Mouse (Mus musculus) ES-E14 (cell line): Measurements from ENCODE around the gene C1qtnf6. TPM values are rescaled to one million over a fixed set of nuclear protein-coding genes. Genes with fewer than 3 reads are reported as not detected.
A peak's percentile ranks its signal among the peaks of the same experiment; 100 is the strongest.

Experiments
- DNase-seq: peaks from one replicate; pipeline ENCODE4 v3.0.0-alpha.2; 2013; ENCODE audit warnings: low read depth, low spot score
- H3K27ac ChIP-seq: 2 replicates; pipeline ENCODE4 v1.5.1; 2012; ENCODE audit warnings: low read depth, mild to moderate bottlenecking, low read length, moderate library complexity, mixed read lengths; ENCODE audit not compliant: poor library complexity, insufficient read depth, severe bottlenecking
- H3K36me3 ChIP-seq: 2 replicates; pipeline ENCODE4 v1.6.1; 2012; ENCODE audit warnings: mild to moderate bottlenecking, low read length, moderate library complexity, mixed read lengths; ENCODE audit not compliant: control insufficient read depth, poor library complexity, insufficient read depth, severe bottlenecking
- H3K4me1 ChIP-seq, 2 experiments: fragments of 150-350 bp in 1 of 2; sonication (generic) in 1 of 2; 2 replicates each; pipeline ENCODE4 v1.6.1; 2012; ENCODE audit warnings: low read length in 2 of 2, mild to moderate bottlenecking in 1 of 2, mixed read lengths in 1 of 2; ENCODE audit not compliant: control insufficient read depth in 2 of 2, insufficient read depth in 2 of 2, poor library complexity in 1 of 2
- H3K4me3 ChIP-seq, 2 experiments: fragments of 150-350 bp in 1 of 2; sonication (generic) in 1 of 2; 2 replicates each; pipeline ENCODE4 v1.5.1; 2012; ENCODE audit warnings: low read length in 2 of 2, low read depth in 1 of 2, mild to moderate bottlenecking in 1 of 2, mixed read lengths in 1 of 2; ENCODE audit not compliant: insufficient read depth in 1 of 2, poor library complexity in 1 of 2, severe bottlenecking in 1 of 2
- H3K9ac ChIP-seq: 2 replicates; pipeline ENCODE4 v1.6.1; 2012; ENCODE audit warnings: low read depth, mild to moderate bottlenecking, low read length, mixed read lengths; ENCODE audit not compliant: poor library complexity, insufficient read depth, severe bottlenecking
- H3K9me3 ChIP-seq: fragments of 150-350 bp; sonication (generic); 2 replicates; pipeline ENCODE4 v1.6.1; 2012; ENCODE audit warnings: low read depth, mild to moderate bottlenecking, low read length; ENCODE audit not compliant: control insufficient read depth, insufficient read depth
- CHD2 ChIP-seq: IDR thresholded peaks from 2 replicates; pipeline ENCODE4 v1.6.1; 2014; ENCODE audit warnings: mild to moderate bottlenecking, low read depth, low read length, inconsistent platforms
- HCFC1 ChIP-seq: IDR thresholded peaks from 2 replicates; pipeline ENCODE4 v1.6.1; 2012; ENCODE audit warnings: low read length, inconsistent platforms, borderline replicate concordance; ENCODE audit not compliant: insufficient read depth
- MAFK ChIP-seq: IDR thresholded peaks from 2 replicates; pipeline ENCODE4 v1.6.1; 2014; ENCODE audit warnings: mild to moderate bottlenecking, low read depth, low read length, inconsistent platforms; ENCODE audit not compliant: insufficient read depth
- ZC3H11A ChIP-seq: IDR thresholded peaks from 2 replicates; pipeline ENCODE4 v1.6.1; 2012; ENCODE audit warnings: low read depth, mild to moderate bottlenecking, inconsistent platforms, low read length, borderline replicate concordance
- ZNF384 ChIP-seq: IDR thresholded peaks from 2 replicates; pipeline ENCODE4 v1.6.1; 2012; ENCODE audit warnings: low read depth, low read length, inconsistent platforms
- in situ Hi-C, 2 experiments: fragments of 600-800 bp; cut with MboI; formaldehyde crosslinking; loops; one replicate each; pipeline ENCODE4 v1.15.1; 2025; ENCODE audit warnings: low sequenced_read_pairs in 2 of 2, inconsistent platforms in 1 of 2; ENCODE audit not compliant: unreplicated experiment in 2 of 2
- total RNA-seq: library from RNA; depleted of rRNA; stranded (reverse); fragments of 300-350 nt; gene quantifications from 2 replicates; pipeline ENCODE4 v1.2.3, GENCODE M21; 2012

The C1qtnf6 gene
- total RNA-seq, 1 experiment: 1.8 TPM

GRCm38 (mm10) chr15:78510121-78510576 lies 21.1 kb downstream of the C1qtnf6 start:
- in situ Hi-C loops: no loop called here
- no peak overlapping the region for H3K27ac ChIP-seq
- H3K9ac ChIP-seq: peak overlapping the region; percentile 48; the same call in 1 of the 2 replicates
- no peak for TF ChIP-seq ZC3H11A
- no peak for TF ChIP-seq HCFC1
- TF ChIP-seq CHD2: no peak
- TF ChIP-seq MAFK: no peak
- TF ChIP-seq ZNF384: no peak
- no peaks in the 10 kb centered on the region for H3K36me3 ChIP-seq
- no peak for DNase-seq
- no peaks in the 10 kb centered on the region for H3K9me3 ChIP-seq
- H3K4me1 ChIP-seq: peaks cover 0 to 9% of the 10 kb centered on the region in 2 experiments; a peak in 2 of 4 replicates
- peak overlapping the region; percentile 12 to 39; a peak in 2 of 4 replicates for H3K4me3 ChIP-seq

- Histone ChIP-seq H3K9ac (peak overlapping the region; percentile 48; the same call in 1 of the 2 replicates), H3K27ac (no peak overlapping the region), H3K36me3 (no peaks in the 10 kb centered on the region), H3K9me3 (no peaks in the 10 kb centered on the region), H3K4me3 (peak overlapping the region; percentile 12 to 39; a peak in 3 of 4 replicates), H3K4me1 (peaks cover 0 to 8% of the 10 kb centered on the region in 2 experiments; a peak in 2 of 4 replicates)
- in situ Hi-C loops: no loop called here
- TF ChIP-seq CHD2 (no peak), ZNF384 (peak; percentile 91)
- peak; percentile 60 for DNase-seq
These were observed 21.8 kb downstream of the C1qtnf6 start for GRCm38 (mm10) chr15:78509297-78509899.

GRCm38 (mm10) chr15:78508443-78508842 lies 22.8 kb downstream of the C1qtnf6 start:
- TF ChIP-seq MAFK: no peak
- TF ChIP-seq ZNF384: no peak
- TF ChIP-seq CHD2: no peak
- TF ChIP-seq HCFC1: no peak
- no peak for TF ChIP-seq ZC3H11A
- peaks cover 0 to 8% of the 10 kb centered on the region in 2 experiments; a peak in 2 of 4 replicates for H3K4me1 ChIP-seq
- H3K9ac ChIP-seq: no peak overlapping the region
- no peak overlapping the region for H3K27ac ChIP-seq
- no peaks in the 10 kb centered on the region for H3K36me3 ChIP-seq
- no peak for DNase-seq
- H3K9me3 ChIP-seq: no peaks in the 10 kb centered on the region
- no peak overlapping the region for H3K4me3 ChIP-seq
- in situ Hi-C loops: no loop called here

GRCm38 (mm10) chr15:78505541-78505940 lies 25.7 kb downstream of the C1qtnf6 start:
- H3K4me1 ChIP-seq: peaks cover 0 to 8% of the 10 kb centered on the region in 2 experiments; a peak in 2 of 4 replicates
- H3K4me3 ChIP-seq: no peak overlapping the region
- H3K27ac ChIP-seq: no peak overlapping the region
- DNase-seq: no peak
- no peak overlapping the region for H3K9ac ChIP-seq
- no peak for TF ChIP-seq ZNF384
- no peak for TF ChIP-seq ZC3H11A
- TF ChIP-seq HCFC1: no peak
- TF ChIP-seq MAFK: no peak
- no peaks in the 10 kb centered on the region for H3K9me3 ChIP-seq
- in situ Hi-C loops: no loop called here
- H3K36me3 ChIP-seq: no peaks in the 10 kb centered on the region

GRCm38 (mm10) chr15:78504816-78505215 lies 26.4 kb downstream of the C1qtnf6 start:
- DNase-seq: no peak
- no peak overlapping the region for H3K4me3 ChIP-seq
- H3K36me3 ChIP-seq: no peaks in the 10 kb centered on the region
- TF ChIP-seq HCFC1 (no peak), MAFK (no peak), CHD2 (no peak), ZNF384 (no peak), ZC3H11A (no peak)
- in situ Hi-C loops: no loop called here
- H3K9me3 ChIP-seq: no peaks in the 10 kb centered on the region
- no peak overlapping the region for H3K9ac ChIP-seq
- H3K27ac ChIP-seq: no peak overlapping the region
- H3K4me1 ChIP-seq: peaks cover 0 to 2% of the 10 kb centered on the region in 2 experiments; a peak in 2 of 4 replicates
